Mouse (Mus musculus) cerebellum, adult 2 months (tissue): ENCODE results near the gene Zfp385a.

Experiments
- CTCF ChIP-seq: fragments of 200-500 bp; IDR thresholded peaks from 2 replicates; pipeline ENCODE4 v1.5.1; 2011; ENCODE audit warnings: low read depth, mild to moderate bottlenecking, control low read depth, low read length, moderate library complexity, borderline replicate concordance; ENCODE audit not compliant: insufficient read depth
- POLR2A ChIP-seq: fragments of 200-500 bp; IDR thresholded peaks from 2 replicates; pipeline ENCODE4 v1.6.1; 2011; ENCODE audit warnings: low read length, control low read depth, borderline replicate concordance; ENCODE audit not compliant: insufficient read depth

GRCm38 (mm10) chr15:103338829-103339165 lies 1.1 kb downstream of the Zfp385a start:
- no peak for TF ChIP-seq POLR2A
- TF ChIP-seq CTCF, result no peak
